Mouse (Mus musculus): Measurements from ENCODE around the gene Cfap45.

GRCm38 (mm10) chr1:172496030-172496429 is 24.6 kb upstream of the Cfap45 start:
- TF ChIP-seq CTCF (IDR thresholded peaks at IDR 0.05; ENCODE audit: extremely low read depth, insufficient read depth, insufficient read length, insufficient replicate concordance) (no peak), POLR2A (IDR thresholded peaks at IDR 0.05; ENCODE audit: low read depth, low read length) (no peak)
